Mouse (Mus musculus) small intestine, adult 2 months (tissue): Measurements from ENCODE around the gene Pcp4.

Source experiments
- CTCF ChIP-seq: fragments of 200-500 bp; IDR thresholded peaks from 2 replicates; pipeline ENCODE4 v1.5.1; 2012; ENCODE audit warnings: low read depth, mild to moderate bottlenecking, control low read depth, inconsistent platforms, low read length, moderate library complexity, mixed read lengths; ENCODE audit not compliant: insufficient replicate concordance, insufficient read length; ENCODE audit errors: extremely low read depth
- POLR2A ChIP-seq: fragments of 200-500 bp; IDR thresholded peaks from 2 replicates; pipeline ENCODE4 v1.6.1; 2012; ENCODE audit warnings: low read depth, mild to moderate bottlenecking, control low read depth, inconsistent platforms, low read length, moderate library complexity

DNA sequence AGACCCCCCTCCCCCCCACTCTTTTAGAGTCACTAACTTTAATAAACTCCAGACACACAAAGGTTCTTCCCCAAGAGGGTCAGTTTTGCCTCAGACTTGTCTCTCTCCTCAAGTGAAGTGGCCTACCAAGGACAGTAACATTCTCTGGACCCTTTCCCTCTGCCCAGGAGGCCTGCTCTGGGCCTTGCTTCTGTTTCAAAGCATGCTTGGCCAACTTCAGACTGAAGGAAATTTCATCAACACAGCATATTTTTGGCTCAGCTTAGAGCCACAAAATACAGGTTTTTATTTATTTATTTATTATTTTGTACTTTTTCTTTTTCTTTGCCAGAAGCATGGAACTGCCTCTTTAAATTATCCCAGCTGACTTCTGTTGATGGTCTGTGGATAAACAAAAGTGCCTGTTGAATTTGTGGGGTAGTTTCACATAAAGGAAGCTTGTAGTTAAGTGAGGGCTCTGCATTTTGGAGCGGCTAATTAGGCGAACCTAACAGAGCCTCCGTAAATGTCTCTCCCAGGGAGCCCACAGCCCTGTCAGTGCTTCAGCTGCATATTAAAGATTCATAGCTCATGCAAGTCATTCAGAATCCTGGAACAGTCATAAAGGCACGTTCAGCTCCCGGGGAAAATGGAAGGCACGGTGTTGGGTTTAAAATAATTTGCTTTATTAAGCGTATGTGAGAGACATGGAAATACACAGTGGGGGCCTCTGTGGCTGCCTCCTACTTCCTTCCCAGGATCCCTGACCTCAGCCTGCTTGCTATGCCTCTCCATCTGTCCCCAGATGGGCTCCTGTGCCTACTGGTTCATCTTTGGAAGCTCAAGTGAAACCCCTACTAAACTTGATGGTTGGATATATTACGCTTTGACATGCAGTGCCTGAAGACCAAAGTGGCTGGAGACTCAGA, 96.2 kb downstream of the Pcp4 start:
- no peak for TF ChIP-seq CTCF
- no peak for TF ChIP-seq POLR2A
